Comparison of ENCODE assay signal across 8 mouse cellular contexts in genomic region chr15:81465901-81466737, GRCm38 (mm10). TPM values are rescaled to one million over a fixed set of nuclear protein-coding genes. Genes with fewer than 3 reads are reported as not detected.
DNase-seq lines count a peak whose midpoint lies in the region; ATAC-seq and TF ChIP-seq lines count a peak whose summit lies in the region.

TSS of gene Rbx1 (plus strand) at chr15:81466296.

- no peak for TF ChIP-seq EP300 in MEL (IDR thresholded peaks at IDR 0.05; ENCODE audit: low read depth in 1 of 2, low read length in 2 of 2)

- TF ChIP-seq POLR2A in MEL (IDR thresholded peaks at IDR 0.05; ENCODE audit: control insufficient read depth in 1 of 2, insufficient read depth in 1 of 2, low read depth in 1 of 2, low read length in 2 of 2, poor library complexity in 1 of 2), result peak; percentile 53 to 82; a peak in 3 of 4 replicates
- peak; percentile 68; the same call in 1 of the 2 replicates for TF ChIP-seq POLR2A in cerebellum, adult 2 months (IDR thresholded peaks at IDR 0.05; ENCODE audit: borderline replicate concordance, insufficient read depth, low read length)

- TF ChIP-seq CTCF in MEL (IDR thresholded peaks at IDR 0.05 in 2 of 3, conservative IDR thresholded peaks at IDR 0.05 in 1 of 3; ENCODE audit: control insufficient read depth in 1 of 3, insufficient read depth in 1 of 3, low read depth in 2 of 3, low read length in 3 of 3, poor library complexity in 1 of 3, severe bottlenecking in 1 of 3), result no peak
- TF ChIP-seq CTCF in cerebellum, adult 2 months (IDR thresholded peaks at IDR 0.05; ENCODE audit: borderline replicate concordance, insufficient read depth, low read depth, low read length), result no peak

- H3K27me3 ChIP-seq in MEL (ENCODE audit: control insufficient read depth in 1 of 2, insufficient read depth in 2 of 2, low read length in 2 of 2), result no peaks in the 10 kb centered on the region
- no peaks in the 10 kb centered on the region for H3K27me3 ChIP-seq in cerebellum, adult 2 months (ENCODE audit: control insufficient read depth, insufficient read depth, low read length)
- no peaks in the 10 kb centered on the region for H3K27me3 ChIP-seq in lung, embryonic 16.5 days (ENCODE audit: control insufficient read depth, insufficient read depth, low read depth, low read length)

- H3K9me3 ChIP-seq in MEL (replicated peaks; ENCODE audit: insufficient read depth, low read length), result no peaks in the 10 kb centered on the region
- peaks cover 8% of the 10 kb centered on the region; the same call in 1 of the 2 replicates for H3K9me3 ChIP-seq in lung, embryonic 16.5 days (ENCODE audit: control insufficient read depth, low read length)

- peaks cover 22% of the 10 kb centered on the region for H3K79me2 ChIP-seq in MEL (ENCODE audit: control insufficient read depth, insufficient read depth, low read length, poor library complexity)

- peak; percentile 92 to 93 for ATAC-seq in hematopoietic stem cell, adult 5-6 weeks (replicated peaks in 1 of 2; ENCODE audit: insufficient read depth in 1 of 2, low FRiP score in 2 of 2, low TSS enrichment in 1 of 2, low read depth in 1 of 2, poor library complexity in 2 of 2, severe bottlenecking in 2 of 2)
- ATAC-seq in lung, embryonic 16.5 days (ENCODE audit: low read depth), result peak; percentile 98

- peaks cover 5 to 7% of the 10 kb centered on the region in 2 experiments; a peak in 3 of 4 replicates for H3K4me1 ChIP-seq in MEL (ENCODE audit: control insufficient read depth in 1 of 2, insufficient read depth in 2 of 2, low read length in 2 of 2)
- no peaks in the 10 kb centered on the region; the same call in 1 of the 2 replicates for H3K4me1 ChIP-seq in cerebellum, adult 2 months (ENCODE audit: control insufficient read depth, insufficient read depth, low read length)
- H3K4me1 ChIP-seq in lung, embryonic 16.5 days (replicated peaks; ENCODE audit: control insufficient read depth, insufficient read depth, low read length), result peaks cover 13% of the 10 kb centered on the region

- peak within 1 kb of the TSS; percentile 86 for H3K9ac ChIP-seq in MEL (ENCODE audit: control insufficient read depth, low read depth, low read length, poor library complexity, severe bottlenecking)
- H3K9ac ChIP-seq in lung, embryonic 16.5 days (ENCODE audit: low read length), result peak within 1 kb of the TSS; percentile 89

- peak within 1 kb of the TSS; percentile 66 to 99 for H3K4me3 ChIP-seq in MEL (ENCODE audit: control insufficient read depth in 1 of 2, insufficient read depth in 1 of 2, low read depth in 2 of 2, low read length in 2 of 2)
- H3K4me3 ChIP-seq in cerebellum, adult 2 months (replicated peaks; ENCODE audit: insufficient read depth, low read depth, low read length), result peak within 1 kb of the TSS; percentile 94
- H3K4me3 ChIP-seq in lung, embryonic 16.5 days (ENCODE audit: low read length), result peak within 1 kb of the TSS; percentile 76

- under 1% methylated on average over 61 of the region's 62 CpGs for WGBS in cerebellum, adult 2 months
- WGBS in lung, embryonic 16.5 days, result under 1% methylated on average over 55 of the region's 62 CpGs

- peaks cover 11 to 17% of the 10 kb centered on the region in 2 experiments; a peak in 3 of 4 replicates for H3K36me3 ChIP-seq in MEL (ENCODE audit: control insufficient read depth in 1 of 2, insufficient read depth in 2 of 2, low read length in 2 of 2)
- peaks cover 13% of the 10 kb centered on the region; the same call in 1 of the 2 replicates for H3K36me3 ChIP-seq in lung, embryonic 16.5 days (ENCODE audit: control insufficient read depth, insufficient read depth, low read length)

- peak within 1 kb of the TSS; percentile 81 for H3K4me2 ChIP-seq in lung, embryonic 16.5 days (ENCODE audit: low read depth, low read length)

- DNase-seq in MEL (ENCODE audit: low read depth, low spot score), result peak; percentile 99
- DNase-seq in cerebellum, adult 2 months, result peak; percentile 99 to 100
- peak; percentile 99 for DNase-seq in forelimb bud, embryonic 11.5 days (ENCODE audit: low read depth, low spot score)
- DNase-seq in layer of hippocampus, adult 9-10 months (ENCODE audit: low spot score), result peak; percentile 97
- DNase-seq in ovary, postnatal 10 days (ENCODE audit: low spot score), result peak; percentile 98
- peak; percentile 99 for DNase-seq in thymus, postnatal 10 days (ENCODE audit: low spot score in 2 of 2)

- no peak for TF ChIP-seq RAD21 in MEL (IDR thresholded peaks at IDR 0.05; ENCODE audit: low read depth, low read length)

- H3K27ac ChIP-seq in MEL (ENCODE audit: control insufficient read depth, low read depth, low read length), result peak within 1 kb of the TSS; percentile 81
- H3K27ac ChIP-seq in cerebellum, adult 2 months (ENCODE audit: insufficient read depth, low read length), result peak within 1 kb of the TSS; percentile 85
- peak within 1 kb of the TSS; percentile 94 for H3K27ac ChIP-seq in lung, embryonic 16.5 days (ENCODE audit: low read length)

TF ChIP-seq in MEL, 35 proteins besides CTCF, POLR2A, EP300 and RAD21:
- TF ChIP-seq USF1 (IDR thresholded peaks at IDR 0.05; ENCODE audit: low read depth, low read length) (peak; percentile 70), MYB (IDR thresholded peaks at IDR 0.05; ENCODE audit: low read depth, low read length) (no peak), ZNF384 (IDR thresholded peaks at IDR 0.05; ENCODE audit: low read depth, low read length) (no peak), USF2 (IDR thresholded peaks at IDR 0.05; ENCODE audit: borderline replicate concordance in 1 of 2, insufficient read depth in 1 of 2, low read depth in 1 of 2, low read length in 2 of 2) (no peak), MAZ (IDR thresholded peaks at IDR 0.05; ENCODE audit: low read depth, low read length) (peak; percentile 99), CHD2 (IDR thresholded peaks at IDR 0.05; ENCODE audit: low read length) (peak; percentile 78), ZKSCAN1 (IDR thresholded peaks at IDR 0.05; ENCODE audit: low read depth, low read length) (no peak), TAL1 (IDR thresholded peaks at IDR 0.05; ENCODE audit: low read length) (no peak), SIN3A (IDR thresholded peaks at IDR 0.05; ENCODE audit: low read length) (peak; percentile 92), MXI1 (IDR thresholded peaks at IDR 0.05; ENCODE audit: low read depth, low read length) (peak; percentile 22; the same call in 1 of the 2 replicates), MAFK (IDR thresholded peaks at IDR 0.05; ENCODE audit: borderline replicate concordance, low read depth, low read length) (no peak), TBP (IDR thresholded peaks at IDR 0.05; ENCODE audit: low read depth, low read length) (peak; percentile 37), SMC3 (IDR thresholded peaks at IDR 0.05; ENCODE audit: low read depth, low read length) (no peak), E2F4 (IDR thresholded peaks at IDR 0.05; ENCODE audit: borderline replicate concordance, low read depth, low read length) (no peak), HCFC1 (IDR thresholded peaks at IDR 0.05; ENCODE audit: low read depth, low read length) (peak; percentile 79), RCOR1 (IDR thresholded peaks at IDR 0.05; ENCODE audit: low read depth, low read length) (no peak), MYC (IDR thresholded peaks at IDR 0.05; ENCODE audit: low read depth, low read length) (no peak; the same call in 1 of the 2 replicates), MAX (IDR thresholded peaks at IDR 0.05; ENCODE audit: low read length) (no peak), ETS1 (IDR thresholded peaks at IDR 0.05; ENCODE audit: low read depth, low read length) (peak; percentile 44; the same call in 1 of the 2 replicates), ZMIZ1 (IDR thresholded peaks at IDR 0.05; ENCODE audit: low read depth, low read length) (peak; percentile 80; the same call in 1 of the 2 replicates), TCF12 (IDR thresholded peaks at IDR 0.05; ENCODE audit: low read depth, low read length) (peak; percentile 60), KAT2A (conservative IDR thresholded peaks at IDR 0.05; ENCODE audit: low read depth, low read length) (peak; percentile 51; the same call in 1 of the 2 replicates), GATA1 (IDR thresholded peaks at IDR 0.05; ENCODE audit: low read depth, low read length) (no peak), CHD1 (IDR thresholded peaks at IDR 0.05; ENCODE audit: low read depth, low read length) (no peak), POLR2AphosphoS5 (IDR thresholded peaks at IDR 0.05; ENCODE audit: borderline replicate concordance, low read depth, low read length) (no peak), BHLHE40 (IDR thresholded peaks at IDR 0.05; ENCODE audit: borderline replicate concordance, low read depth, low read length) (no peak), NRF1 (IDR thresholded peaks at IDR 0.05; ENCODE audit: insufficient read depth, low read depth, low read length, poor library complexity, severe bottlenecking) (peak; percentile 87), ELF1 (IDR thresholded peaks at IDR 0.05; ENCODE audit: low read depth, low read length) (peak; percentile 62; the same call in 1 of the 2 replicates), JUND (IDR thresholded peaks at IDR 0.05; ENCODE audit: low read depth, low read length) (no peak), UBTF (IDR thresholded peaks at IDR 0.05; ENCODE audit: borderline replicate concordance, insufficient read depth, low read depth, low read length) (no peak), GABPA (IDR thresholded peaks at IDR 0.05; ENCODE audit: low read depth, low read length) (no peak), POLR2AphosphoS2 (IDR thresholded peaks at IDR 0.05; ENCODE audit: low read length) (peak; percentile 67), NELFE (IDR thresholded peaks at IDR 0.05; ENCODE audit: low read depth, low read length) (peak; percentile 76), ZC3H11A (IDR thresholded peaks at IDR 0.05; ENCODE audit: low read depth, low read length) (no peak), MEF2A (IDR thresholded peaks at IDR 0.05; ENCODE audit: extremely low read depth, insufficient replicate concordance, low read depth, low read length, poor library complexity, severe bottlenecking) (no peak)

RNA-seq across cellular contexts. Expression of gene Rbx1, which starts in this region (rescaled TPM):
- total RNA-seq in MEL (2012; rRNA removed), result 307 and 316 TPM in 2 replicates
- 100 to 1,000 TPM; 228 to 778 TPM for polyA plus RNA-seq in MEL (2012; ENCODE audit: insufficient read depth in 1 of 2, insufficient read length in 2 of 2, low read depth in 1 of 2, low replicate concordance in 2 of 2, missing spikeins in 1 of 2)
- polyA plus RNA-seq in cerebellum, adult 2 months (2012; rRNA removed), result 211 and 222 TPM in 2 replicates
- 125 and 199 TPM in 2 replicates for total RNA-seq in hematopoietic stem cell, adult 5-6 weeks (2017)
- polyA plus RNA-seq in lung, embryonic 16.5 days (2015; fragmentation: Nextera tagmentation; extraction: Ambion mirVana), result 466 and 468 TPM in 2 replicates

Comparison
In these comparisons a context has a peak if more than half of its experiments do, and no peak if none do; other contexts are left out.
1. Peak in every context shown above with its lines: DNase-seq, ATAC-seq, H3K4me3 ChIP-seq and H3K27ac ChIP-seq.